Mouse (Mus musculus): ENCODE results near the gene Trim13. TPM values are rescaled to one million over a fixed set of nuclear protein-coding genes. Genes with fewer than 3 reads are reported as not detected.
"Not testable (repeated sequence)": the region's sequence is repeated elsewhere in the genome, so short reads cannot be mapped to it uniquely, and the experiment has no call there.

Gene Trim13
- polyA plus RNA-seq, 1 experiment from 2014 or later = 21.6 TPM

- H3K36me3 ChIP-seq = no peaks in the 10 kb centered on the region
- H3K27ac ChIP-seq = no peak overlapping the region
- no peaks in the 10 kb centered on the region for H3K9me3 ChIP-seq
- no peak overlapping the region for H3K4me3 ChIP-seq
- no peaks in the 10 kb centered on the region for H3K4me1 ChIP-seq
- no peak overlapping the region for H3K9ac ChIP-seq
- ATAC-seq (ENCODE audit: insufficient number of reproducible peaks, insufficient read depth, low FRiP score, low TSS enrichment, low read depth) = no peak
- 73% methylated on average over 4 of the region's 4 CpGs for WGBS
- H3K27me3 ChIP-seq = no peaks in the 10 kb centered on the region
- H3K4me2 ChIP-seq = no peak overlapping the region
Measured at GRCm38 (mm10) chr14:61589288-61590065, 8.6 kb upstream of the Trim13 start.

GRCm38 (mm10) chr14:61596719-61597426 is 1.2 kb upstream of the Trim13 start:
- Histone ChIP-seq H3K27me3 (no peaks in the 10 kb centered on the region), H3K4me3 (no peak overlapping the region), H3K9ac (no peak overlapping the region), H3K27ac (no peak overlapping the region), H3K36me3 (0 out of 2 replicates have a peak, but pooled peaks cover 2% of the 10 kb centered on the region), H3K4me2 (no peak overlapping the region), H3K9me3 (no peaks in the 10 kb centered on the region), H3K4me1 (peaks cover 16% of the 10 kb centered on the region)
- ATAC-seq (ENCODE audit: insufficient number of reproducible peaks, insufficient read depth, low FRiP score, low TSS enrichment, low read depth) = no peak
- 82% methylated on average over 9 of the region's 9 CpGs for WGBS

- Histone ChIP-seq H3K9ac (peak overlapping the region; percentile 88), H3K27me3 (no peaks in the 10 kb centered on the region)
- WGBS = 4% methylated on average over 44 of the region's 44 CpGs
Measured at GRCm38 (mm10) chr14:61599057-61599806, 1.2 kb downstream of the Trim13 start.

GRCm38 (mm10) chr14:61601348-61601747 is 3.3 kb downstream of the Trim13 start:
- no peak overlapping the region for H3K27ac ChIP-seq
- H3K4me2 ChIP-seq = peak overlapping the region; percentile 61
- no peak overlapping the region for H3K9ac ChIP-seq
- H3K36me3 ChIP-seq = peaks cover 36% of the 10 kb centered on the region
- H3K4me1 ChIP-seq = peaks cover 18% of the 10 kb centered on the region
- no peaks in the 10 kb centered on the region for H3K9me3 ChIP-seq
- no peaks in the 10 kb centered on the region for H3K27me3 ChIP-seq
- no peak for ATAC-seq (ENCODE audit: insufficient number of reproducible peaks, insufficient read depth, low FRiP score, low TSS enrichment, low read depth)
- no peak overlapping the region for H3K4me3 ChIP-seq
- 84% methylated on average over 9 of the region's 9 CpGs for WGBS

More at GRCm38 (mm10) chr14:61599057-61599806, 1.2 kb downstream of the Trim13 start:
- ATAC-seq (ENCODE audit: insufficient number of reproducible peaks, insufficient read depth, low FRiP score, low TSS enrichment, low read depth) = peak; percentile 94
- Histone ChIP-seq H3K4me1 (peaks cover 18% of the 10 kb centered on the region), H3K4me2 (peak overlapping the region; percentile 61), H3K9me3 (no peaks in the 10 kb centered on the region), H3K27ac (peak overlapping the region; percentile 73), H3K4me3 (peak overlapping the region; percentile 79), H3K36me3 (peaks cover 16% of the 10 kb centered on the region)

- H3K4me3 ChIP-seq = no peak overlapping the region
- no peak overlapping the region for H3K4me2 ChIP-seq
- no peaks in the 10 kb centered on the region for H3K27me3 ChIP-seq
- ATAC-seq (ENCODE audit: insufficient number of reproducible peaks, insufficient read depth, low FRiP score, low TSS enrichment, low read depth) = no peak
- 76% methylated on average over 8 of the region's 8 CpGs for WGBS
- H3K36me3 ChIP-seq = peaks cover 47% of the 10 kb centered on the region
- no peaks in the 10 kb centered on the region for H3K9me3 ChIP-seq
- no peak overlapping the region for H3K9ac ChIP-seq
- no peak overlapping the region for H3K27ac ChIP-seq
- H3K4me1 ChIP-seq = peaks cover 18% of the 10 kb centered on the region
Measured at GRCm38 (mm10) chr14:61603069-61603755, 5.2 kb downstream of the Trim13 start.

GRCm38 (mm10) chr14:61604081-61604480 is 6.0 kb downstream of the Trim13 start:
- Histone ChIP-seq H3K9me3 (no peaks in the 10 kb centered on the region), H3K4me2 (no peak overlapping the region), H3K27me3 (no peaks in the 10 kb centered on the region), H3K4me1 (peaks cover 18% of the 10 kb centered on the region), H3K27ac (no peak overlapping the region), H3K36me3 (peaks cover 47% of the 10 kb centered on the region), H3K9ac (no peak overlapping the region), H3K4me3 (no peak overlapping the region)
- WGBS = 74% methylated on average over 3 of the region's 3 CpGs
- no peak for ATAC-seq (ENCODE audit: insufficient number of reproducible peaks, insufficient read depth, low FRiP score, low TSS enrichment, low read depth)

GRCm38 (mm10) chr14:61606088-61606487 is 8.0 kb downstream of the Trim13 start:
- not testable (repeated sequence) for H3K9me3 ChIP-seq; ATAC-seq (ENCODE audit: insufficient number of reproducible peaks, insufficient read depth, low FRiP score, low TSS enrichment, low read depth); H3K27ac ChIP-seq; H3K9ac ChIP-seq; H3K27me3 ChIP-seq; H3K4me2 ChIP-seq; H3K4me1 ChIP-seq; H3K4me3 ChIP-seq
- WGBS = 90% methylated on average over 2 of the region's 2 CpGs
- H3K36me3 ChIP-seq = peaks cover 47% of the 10 kb centered on the region

GRCm38 (mm10) chr14:61607157-61607556 is 9.1 kb downstream of the Trim13 start, which contains the start of gene Kcnrg:
Kcnrg (plus strand) TSS chr14:61607457.
- no peak for ATAC-seq (ENCODE audit: insufficient number of reproducible peaks, insufficient read depth, low FRiP score, low TSS enrichment, low read depth)
- WGBS = 85% methylated on average over 3 of the region's 3 CpGs
- H3K9me3 ChIP-seq = no peaks in the 10 kb centered on the region
- H3K4me1 ChIP-seq = no peaks in the 10 kb centered on the region
- no peak within 1 kb of the TSS for H3K4me3 ChIP-seq
- H3K27me3 ChIP-seq = no peaks in the 10 kb centered on the region
- H3K36me3 ChIP-seq = peaks cover 44% of the 10 kb centered on the region
- H3K27ac ChIP-seq = no peak within 1 kb of the TSS
- H3K4me2 ChIP-seq = no peak within 1 kb of the TSS
- no peak within 1 kb of the TSS for H3K9ac ChIP-seq

GRCm38 (mm10) chr14:61611766-61612165 is 13.7 kb downstream of the Trim13 start:
- H3K36me3 ChIP-seq = peaks cover 12% of the 10 kb centered on the region; the same call in 1 of the 2 replicates
- no peak overlapping the region for H3K27ac ChIP-seq
- H3K4me2 ChIP-seq = no peak overlapping the region
- H3K9ac ChIP-seq = no peak overlapping the region
- ATAC-seq (ENCODE audit: insufficient number of reproducible peaks, insufficient read depth, low FRiP score, low TSS enrichment, low read depth) = no peak
- H3K4me1 ChIP-seq = no peaks in the 10 kb centered on the region
- WGBS = 96% methylated on average over 5 of the region's 5 CpGs
- no peaks in the 10 kb centered on the region for H3K27me3 ChIP-seq
- no peaks in the 10 kb centered on the region for H3K9me3 ChIP-seq
- H3K4me3 ChIP-seq = no peak overlapping the region

- Histone ChIP-seq H3K4me2 (no peak overlapping the region), H3K4me3 (no peak overlapping the region), H3K27me3 (no peaks in the 10 kb centered on the region), H3K4me1 (no peaks in the 10 kb centered on the region), H3K9me3 (no peaks in the 10 kb centered on the region), H3K36me3 (peaks cover 6% of the 10 kb centered on the region; the same call in 1 of the 2 replicates), H3K9ac (no peak overlapping the region), H3K27ac (no peak overlapping the region)
- 88% methylated on average over 2 of the region's 2 CpGs for WGBS
- no peak for ATAC-seq (ENCODE audit: insufficient number of reproducible peaks, insufficient read depth, low FRiP score, low TSS enrichment, low read depth)
Measured at GRCm38 (mm10) chr14:61613319-61613718, 15.3 kb downstream of the Trim13 start.

- Histone ChIP-seq H3K4me2 (no peak overlapping the region), H3K9me3 (no peaks in the 10 kb centered on the region), H3K4me3 (no peak overlapping the region), H3K27me3 (no peaks in the 10 kb centered on the region), H3K36me3 (0 out of 2 replicates have a peak, but pooled peaks cover 11% of the 10 kb centered on the region), H3K27ac (no peak overlapping the region), H3K9ac (no peak overlapping the region), H3K4me1 (no peaks in the 10 kb centered on the region)
- ATAC-seq (ENCODE audit: insufficient number of reproducible peaks, insufficient read depth, low FRiP score, low TSS enrichment, low read depth) = no peak
- 86% methylated on average over 2 of the region's 2 CpGs for WGBS
Measured at GRCm38 (mm10) chr14:61620371-61620770, 22.3 kb downstream of the Trim13 start.

Data from embryonic facial prominence, embryonic 13.5 days (tissue).